Mouse (Mus musculus): Measurements from ENCODE around the gene Gm28230. TPM values are rescaled to one million over a fixed set of nuclear protein-coding genes. Genes with fewer than 3 reads are reported as not detected.

Gm28230 gene
- polyA plus RNA-seq, 1 experiment = 0.10 TPM

- TF ChIP-seq CTCF (IDR thresholded peaks at IDR 0.05; ENCODE audit: extremely low read depth, insufficient read length, insufficient replicate concordance, low read depth, low read length) (no peak), POLR2A (IDR thresholded peaks at IDR 0.05; ENCODE audit: low read depth, low read length) (no peak)
- H3K27ac ChIP-seq (ENCODE audit: insufficient read depth, low read depth, low read length) = no peak overlapping the region
- peaks cover 10% of the 10 kb centered on the region for H3K4me1 ChIP-seq (ENCODE audit: control insufficient read depth, insufficient read depth, insufficient read length, low read length)
- H3K36me3 ChIP-seq (ENCODE audit: control insufficient read depth, insufficient read depth, low read length) = no peaks in the 10 kb centered on the region
- WGBS = 37% methylated on average over 2 of the region's 2 CpGs
- no peak overlapping the region for H3K4me3 ChIP-seq (ENCODE audit: low read depth, low read length)
- H3K27me3 ChIP-seq (ENCODE audit: control insufficient read depth, insufficient read depth, low read length) = peaks cover 13% of the 10 kb centered on the region
Observed at GRCm38 (mm10) chr2:74720384-74720783, 6.1 kb upstream of the Gm28230 start.

DNA sequence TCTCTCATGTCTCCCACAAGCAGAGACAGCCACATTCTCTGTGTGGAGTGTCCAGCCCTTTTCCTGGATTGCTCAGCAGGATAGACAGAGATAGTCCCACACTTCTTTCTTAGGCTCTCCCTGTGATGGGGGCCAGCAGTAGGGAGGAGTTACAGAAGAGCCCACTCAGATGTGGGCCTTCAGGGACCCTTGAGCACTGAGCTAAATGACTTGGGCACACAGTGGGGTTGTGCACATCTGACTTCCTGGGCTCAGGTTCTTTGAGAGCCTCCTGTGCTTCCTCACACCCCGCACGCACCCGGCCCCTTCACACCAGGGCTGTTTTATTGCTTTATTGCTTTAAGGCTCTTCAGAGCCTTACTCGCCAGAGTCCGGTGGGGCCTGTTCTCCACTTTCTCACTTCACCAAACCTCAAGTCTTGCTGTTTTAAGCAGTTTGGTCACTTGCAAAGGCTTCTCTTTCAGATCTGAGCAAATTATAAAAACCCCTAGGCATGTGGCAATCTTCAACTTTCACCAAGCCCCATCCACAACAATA, 5.5 kb upstream of the Gm28230 start:
- Histone ChIP-seq H3K27ac (ENCODE audit: insufficient read depth, low read depth, low read length) (no peak overlapping the region), H3K4me3 (ENCODE audit: low read depth, low read length) (no peak overlapping the region), H3K27me3 (ENCODE audit: control insufficient read depth, insufficient read depth, low read length) (peaks cover 11% of the 10 kb centered on the region), H3K4me1 (ENCODE audit: control insufficient read depth, insufficient read depth, insufficient read length, low read length) (peaks cover 8% of the 10 kb centered on the region), H3K36me3 (ENCODE audit: control insufficient read depth, insufficient read depth, low read length) (no peaks in the 10 kb centered on the region)
- no peak for TF ChIP-seq CTCF (IDR thresholded peaks at IDR 0.05; ENCODE audit: extremely low read depth, insufficient read length, insufficient replicate concordance, low read depth, low read length)
- no peak for TF ChIP-seq POLR2A (IDR thresholded peaks at IDR 0.05; ENCODE audit: low read depth, low read length)
- WGBS = 26% methylated on average over 5 of the region's 5 CpGs

DNA sequence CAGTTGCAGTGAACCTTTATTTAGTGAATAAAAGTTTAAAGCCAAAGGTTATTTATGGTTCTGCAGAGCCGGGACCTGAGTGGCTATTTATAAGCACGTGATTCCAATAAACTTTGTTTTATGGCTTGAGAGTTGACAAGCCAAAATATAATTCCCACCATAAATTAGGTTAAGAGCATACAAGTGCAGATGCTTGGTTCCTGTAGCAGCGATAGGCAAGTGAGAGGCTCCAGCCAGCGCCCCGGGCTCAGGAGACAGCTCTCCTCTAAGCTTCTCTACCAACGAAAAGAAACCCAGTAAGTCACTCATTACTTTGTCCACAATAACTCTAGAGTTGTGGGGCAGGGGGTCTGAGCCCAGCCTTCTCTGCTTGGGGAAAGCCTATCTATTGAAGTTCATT, 4.6 kb upstream of the Gm28230 start:
- peaks cover 15% of the 10 kb centered on the region for H3K27me3 ChIP-seq (ENCODE audit: control insufficient read depth, insufficient read depth, low read length)

DNA sequence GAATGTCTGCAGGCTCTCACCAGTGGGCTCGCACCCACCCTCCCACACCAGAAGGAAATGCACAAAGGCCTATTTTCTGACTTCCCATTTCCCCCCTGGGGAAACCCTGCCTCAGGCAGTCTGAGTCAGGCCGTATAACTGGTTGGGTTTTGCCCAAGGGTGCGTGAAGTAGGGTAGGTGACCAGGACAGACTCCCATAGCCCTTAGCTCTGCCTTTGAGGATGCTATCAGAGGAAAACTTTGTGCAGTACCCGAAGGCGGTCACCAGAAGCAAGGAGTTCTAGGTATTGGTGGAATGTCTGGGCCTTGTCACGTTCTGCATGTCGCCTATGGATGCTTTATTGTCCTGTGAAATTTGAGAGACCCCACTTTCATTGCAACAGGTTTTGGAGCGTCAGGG, 3.6 kb upstream of the Gm28230 start:
- WGBS = 48% methylated on average over 8 of the region's 8 CpGs
- TF ChIP-seq CTCF (IDR thresholded peaks at IDR 0.05; ENCODE audit: extremely low read depth, insufficient read length, insufficient replicate concordance, low read depth, low read length) (no peak), POLR2A (IDR thresholded peaks at IDR 0.05; ENCODE audit: low read depth, low read length) (no peak)

More for the DNA sequence above, 4.6 kb upstream of the Gm28230 start:
- Histone ChIP-seq H3K36me3 (ENCODE audit: control insufficient read depth, insufficient read depth, low read length) (no peaks in the 10 kb centered on the region), H3K4me3 (ENCODE audit: low read depth, low read length) (no peak overlapping the region), H3K4me1 (ENCODE audit: control insufficient read depth, insufficient read depth, insufficient read length, low read length) (peaks cover 8% of the 10 kb centered on the region), H3K27ac (ENCODE audit: insufficient read depth, low read depth, low read length) (no peak overlapping the region)
- TF ChIP-seq POLR2A (IDR thresholded peaks at IDR 0.05; ENCODE audit: low read depth, low read length) (no peak), CTCF (IDR thresholded peaks at IDR 0.05; ENCODE audit: extremely low read depth, insufficient read length, insufficient replicate concordance, low read depth, low read length) (no peak)
- WGBS = 5% methylated on average over 6 of the region's 6 CpGs

GRCm38 (mm10) chr2:74724244-74725015, 2.1 kb upstream of the Gm28230 start:
- TF ChIP-seq CTCF (IDR thresholded peaks at IDR 0.05; ENCODE audit: extremely low read depth, insufficient read length, insufficient replicate concordance, low read depth, low read length) (no peak), POLR2A (IDR thresholded peaks at IDR 0.05; ENCODE audit: low read depth, low read length) (no peak)
- WGBS = 35% methylated on average over 7 of the region's 7 CpGs
- Histone ChIP-seq H3K27me3 (ENCODE audit: control insufficient read depth, insufficient read depth, low read length) (peaks cover 31% of the 10 kb centered on the region), H3K36me3 (ENCODE audit: control insufficient read depth, insufficient read depth, low read length) (no peaks in the 10 kb centered on the region), H3K27ac (ENCODE audit: insufficient read depth, low read depth, low read length) (no peak overlapping the region), H3K4me3 (ENCODE audit: low read depth, low read length) (no peak overlapping the region), H3K4me1 (ENCODE audit: control insufficient read depth, insufficient read depth, insufficient read length, low read length) (peaks cover 10% of the 10 kb centered on the region)

More for the DNA sequence above, 3.6 kb upstream of the Gm28230 start:
- H3K27me3 ChIP-seq (ENCODE audit: control insufficient read depth, insufficient read depth, low read length) = peaks cover 25% of the 10 kb centered on the region
- H3K4me3 ChIP-seq (ENCODE audit: low read depth, low read length) = no peak overlapping the region
- no peak overlapping the region for H3K27ac ChIP-seq (ENCODE audit: insufficient read depth, low read depth, low read length)
- peaks cover 10% of the 10 kb centered on the region for H3K4me1 ChIP-seq (ENCODE audit: control insufficient read depth, insufficient read depth, insufficient read length, low read length)
- no peaks in the 10 kb centered on the region for H3K36me3 ChIP-seq (ENCODE audit: control insufficient read depth, insufficient read depth, low read length)

- WGBS = 41% methylated on average over 17 of the region's 17 CpGs
- Histone ChIP-seq H3K4me3 (ENCODE audit: low read depth, low read length) (no peak overlapping the region), H3K36me3 (ENCODE audit: control insufficient read depth, insufficient read depth, low read length) (no peaks in the 10 kb centered on the region), H3K27ac (ENCODE audit: insufficient read depth, low read depth, low read length) (no peak overlapping the region), H3K27me3 (ENCODE audit: control insufficient read depth, insufficient read depth, low read length) (peaks cover 32% of the 10 kb centered on the region), H3K4me1 (ENCODE audit: control insufficient read depth, insufficient read depth, insufficient read length, low read length) (peaks cover 10% of the 10 kb centered on the region)
- TF ChIP-seq POLR2A (IDR thresholded peaks at IDR 0.05; ENCODE audit: low read depth, low read length) (no peak), CTCF (IDR thresholded peaks at IDR 0.05; ENCODE audit: extremely low read depth, insufficient read length, insufficient replicate concordance, low read depth, low read length) (no peak)
Observed at GRCm38 (mm10) chr2:74725171-74725570, 1.4 kb upstream of the Gm28230 start.

DNA sequence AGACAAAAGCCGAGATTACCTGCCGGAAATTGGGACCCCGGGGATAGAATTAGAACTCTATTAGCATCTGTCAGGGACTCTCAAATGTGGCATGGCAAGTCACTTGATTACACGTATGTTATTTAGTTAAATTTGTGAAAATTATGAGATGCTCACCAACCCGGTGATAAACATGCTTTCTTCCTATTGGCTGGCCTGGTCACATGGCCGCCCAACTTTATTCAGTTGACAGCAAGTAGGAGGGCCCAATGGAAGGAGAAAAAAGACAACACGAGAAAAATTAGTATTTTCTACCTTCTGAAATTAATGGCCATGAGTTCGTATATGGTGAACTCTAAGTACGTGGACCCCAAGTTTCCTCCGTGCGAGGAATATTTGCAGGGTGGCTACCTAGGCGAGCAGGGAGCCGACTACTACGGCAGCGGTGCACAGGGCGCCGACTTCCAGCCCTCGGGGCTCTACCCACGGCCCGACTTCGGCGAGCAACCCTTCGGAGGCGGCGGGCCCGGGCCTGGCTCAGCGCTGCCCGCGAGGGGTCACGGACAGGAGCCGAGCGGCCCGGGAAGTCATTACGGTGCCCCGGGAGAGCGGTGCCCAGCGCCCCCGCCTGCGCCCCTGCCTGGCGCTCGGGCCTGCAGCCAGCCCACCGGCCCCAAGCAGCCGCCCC, 578 bp downstream of the Gm28230 start:
- 41% methylated on average over 43 of the region's 43 CpGs for WGBS

More for the DNA sequence above, 578 bp downstream of the Gm28230 start:
- TF ChIP-seq CTCF (IDR thresholded peaks at IDR 0.05; ENCODE audit: extremely low read depth, insufficient read length, insufficient replicate concordance, low read depth, low read length) = no peak
- H3K4me1 ChIP-seq (ENCODE audit: control insufficient read depth, insufficient read depth, insufficient read length, low read length) = peaks cover 6% of the 10 kb centered on the region
- H3K27ac ChIP-seq (ENCODE audit: insufficient read depth, low read depth, low read length) = no peak overlapping the region
- no peaks in the 10 kb centered on the region for H3K36me3 ChIP-seq (ENCODE audit: control insufficient read depth, insufficient read depth, low read length)
- peak overlapping the region; percentile 23 for H3K4me3 ChIP-seq (ENCODE audit: low read depth, low read length)
- peaks cover 44% of the 10 kb centered on the region for H3K27me3 ChIP-seq (ENCODE audit: control insufficient read depth, insufficient read depth, low read length)
